ENCODE assay signal across 8 mouse cellular contexts in genomic region chr5:76303745-76304451, GRCm38 (mm10). TPM values are rescaled to one million over a fixed set of nuclear protein-coding genes. Genes with fewer than 3 reads are reported as not detected.
DNase-seq lines count a peak whose midpoint lies in the region; ATAC-seq lines count a peak whose summit lies in the region.

No protein-coding gene starts in this region.

- peak overlapping the region; percentile 73 for H3K4me3 ChIP-seq in hindbrain, embryonic 15.5 days
- peak overlapping the region; percentile 94 for H3K4me3 ChIP-seq in megakaryocyte, embryonic 14.5 days (replicated peaks)

- peaks cover 35% of the 10 kb centered on the region for H3K4me1 ChIP-seq in hindbrain, embryonic 15.5 days (replicated peaks)
- peaks cover 10% of the 10 kb centered on the region for H3K4me1 ChIP-seq in megakaryocyte, embryonic 14.5 days

- peak overlapping the region; percentile 72 for H3K9ac ChIP-seq in hindbrain, embryonic 15.5 days

- no peaks in the 10 kb centered on the region for H3K36me3 ChIP-seq in hindbrain, embryonic 15.5 days
- no peaks in the 10 kb centered on the region for H3K36me3 ChIP-seq in megakaryocyte, embryonic 14.5 days (replicated peaks; ENCODE audit: low read length)

- under 1% methylated on average over 71 of the region's 100 CpGs for WGBS in hindbrain, embryonic 15.5 days

- peak overlapping the region; percentile 68 for H3K4me2 ChIP-seq in hindbrain, embryonic 15.5 days

- no peaks in the 10 kb centered on the region for H3K9me3 ChIP-seq in hindbrain, embryonic 15.5 days
- no peaks in the 10 kb centered on the region for H3K9me3 ChIP-seq in megakaryocyte, embryonic 14.5 days

- H3K27me3 ChIP-seq in hindbrain, embryonic 15.5 days: no peaks in the 10 kb centered on the region
- peaks cover 13% of the 10 kb centered on the region for H3K27me3 ChIP-seq in megakaryocyte, embryonic 14.5 days (replicated peaks)

- H3K27ac ChIP-seq in hindbrain, embryonic 15.5 days (replicated peaks): peak overlapping the region; percentile 95

- ATAC-seq in hindbrain, embryonic 15.5 days (ENCODE audit: low FRiP score, low read depth): peak; percentile 81

- peak; percentile 74 for DNase-seq in R1 (ENCODE audit: low read depth, low spot score)
- DNase-seq in cerebellum, postnatal 10 days: peak; percentile 94 to 95
- DNase-seq in frontal cortex, postnatal 36 days (ENCODE audit: low spot score in 2 of 2): peak; percentile 62 to 68
- peak; percentile 39 to 55 for DNase-seq in left cerebral cortex, adult 8-10 months (ENCODE audit: low spot score in 2 of 2)
- peak; percentile 84 to 87 for DNase-seq in right cerebral cortex, postnatal 10 days (ENCODE audit: low spot score in 2 of 2)
- peak; percentile 83 for DNase-seq in urinary bladder, postnatal 14 days (ENCODE audit: low spot score)

RNA-seq across cellular contexts. Expression of gene Clock, which starts 0.7 kb away (rescaled TPM):
- polyA plus RNA-seq in hindbrain, embryonic 15.5 days (2015; fragmentation: Nextera tagmentation; extraction: Ambion mirVana): 13.1 and 14.4 TPM in 2 replicates
- total RNA-seq in left cerebral cortex, adult 8-10 months (2022): 10 to 100 TPM; 45.0 to 51.4 (median 46.7) TPM
- 0.08 TPM in 1 of 2 replicates, not detected in the other for polyA plus RNA-seq in megakaryocyte, embryonic 14.5 days (2012; ENCODE audit: insufficient read depth, low replicate concordance)

RNA-seq across cellular contexts. Expression of gene Pdcl2, which starts 27.1 kb away (rescaled TPM):
- polyA plus RNA-seq in hindbrain, embryonic 15.5 days (2015; fragmentation: Nextera tagmentation; extraction: Ambion mirVana): not detected in 2 replicates
- not detected for total RNA-seq in left cerebral cortex, adult 8-10 months (2022)
- polyA plus RNA-seq in megakaryocyte, embryonic 14.5 days (2012; ENCODE audit: insufficient read depth, low replicate concordance): 0.30 TPM in 1 of 2 replicates, not detected in the other

RNA-seq across cellular contexts. Expression of gene Nmu, which starts 59.7 kb away (rescaled TPM):
- polyA plus RNA-seq in hindbrain, embryonic 15.5 days (2015; fragmentation: Nextera tagmentation; extraction: Ambion mirVana): 1.1 and 1.6 TPM in 2 replicates
- total RNA-seq in left cerebral cortex, adult 8-10 months (2022): not detected
- polyA plus RNA-seq in megakaryocyte, embryonic 14.5 days (2012; ENCODE audit: insufficient read depth, low replicate concordance): not detected in 2 replicates

Comparison
In these comparisons a context has a peak if more than half of its experiments do, and no peak if none do; other contexts are left out.
1. Peak in every context shown above with its lines: DNase-seq, ATAC-seq, H3K4me3 ChIP-seq and H3K27ac ChIP-seq.
2. RNA of gene Clock, which starts 0.7 kb away (polyA plus RNA-seq): 13.1 to 14.4 TPM in hindbrain, embryonic 15.5 days; 0.08 TPM in megakaryocyte, embryonic 14.5 days; every median in the first group is over 10 times any median in the second.